Mouse (Mus musculus) MEL (cell line): ENCODE measurements at regions not wholly inside any gene's neighbourhood (a gene's known extent, or its start where the extent isn't known, plus 50 kb on each side); places are given as distances from the start of the nearest gene placed in this dataset.

ENCODE experiments used
- DNase-seq: peaks from one replicate; pipeline ENCODE4 v3.0.0; 2011; ENCODE audit warnings: low read depth, low spot score
- H3K27ac ChIP-seq: 2 replicates; pipeline ENCODE4 v1.5.1; 2012; ENCODE audit warnings: low read depth, mild to moderate bottlenecking, control low read depth, low read length, moderate library complexity; ENCODE audit not compliant: control insufficient read depth
- H3K27me3 ChIP-seq, 2 experiments: fragments of 150-350 bp in 1 of 2; sonication (generic) in 1 of 2; 2 replicates each; pipeline ENCODE4 v1.6.1; 2012; ENCODE audit warnings: low read length in 2 of 2, mild to moderate bottlenecking in 2 of 2, improper control_type of control experiment in 1 of 2, moderate library complexity in 1 of 2; ENCODE audit not compliant: insufficient read depth in 2 of 2, control insufficient read depth in 1 of 2
- H3K36me3 ChIP-seq, 2 experiments: 2 replicates each; pipeline ENCODE4 v1.6.1; 2012 to 2014; ENCODE audit warnings: low read length in 2 of 2, improper control_type of control experiment in 1 of 2, inconsistent platforms in 1 of 2, mild to moderate bottlenecking in 1 of 2; ENCODE audit not compliant: insufficient read depth in 2 of 2, control insufficient read depth in 1 of 2
- H3K4me1 ChIP-seq, 2 experiments: fragments of 150-350 bp in 1 of 2; sonication (generic) in 1 of 2; 2 replicates each; pipeline ENCODE4 v1.6.1; 2012; ENCODE audit warnings: low read length in 2 of 2, improper control_type of control experiment in 1 of 2, mild to moderate bottlenecking in 1 of 2; ENCODE audit not compliant: insufficient read depth in 2 of 2, control insufficient read depth in 1 of 2
- H3K4me3 ChIP-seq, 2 experiments: fragments of 150-350 bp in 1 of 2; sonication (generic) in 1 of 2; 2 replicates each; pipeline ENCODE4 v1.5.1; 2012; ENCODE audit warnings: low read depth in 2 of 2, low read length in 2 of 2, mild to moderate bottlenecking in 2 of 2, moderate library complexity in 2 of 2, control low read depth in 1 of 2, improper control_type of control experiment in 1 of 2; ENCODE audit not compliant: control insufficient read depth in 1 of 2, insufficient read depth in 1 of 2
- H3K79me2 ChIP-seq: 2 replicates; pipeline ENCODE4 v1.6.1; 2012; ENCODE audit warnings: mild to moderate bottlenecking, low read length, moderate library complexity; ENCODE audit not compliant: control insufficient read depth, poor library complexity, insufficient read depth
- H3K9ac ChIP-seq: 2 replicates; pipeline ENCODE4 v1.6.1; 2012; ENCODE audit warnings: low read depth, mild to moderate bottlenecking, control low read depth, low read length, moderate library complexity; ENCODE audit not compliant: control insufficient read depth, poor library complexity, severe bottlenecking
- H3K9me3 ChIP-seq: fragments of 150-350 bp; sonication (generic); replicated peaks from 2 replicates; pipeline ENCODE4 v1.6.1; 2012; ENCODE audit warnings: mild to moderate bottlenecking, low read length, improper control_type of control experiment, moderate library complexity; ENCODE audit not compliant: insufficient read depth
- BHLHE40 ChIP-seq: IDR thresholded peaks from 2 replicates; pipeline ENCODE4 v1.6.1; 2012; ENCODE audit warnings: low read depth, mild to moderate bottlenecking, inconsistent platforms, low read length, improper control_type of control experiment, borderline replicate concordance
- CHD1 ChIP-seq: IDR thresholded peaks from 2 replicates; pipeline ENCODE4 v1.6.1; 2012; ENCODE audit warnings: low read depth, mild to moderate bottlenecking, inconsistent platforms, low read length, improper control_type of control experiment
- CHD2 ChIP-seq: IDR thresholded peaks from 2 replicates; pipeline ENCODE4 v1.6.1; 2011; ENCODE audit warnings: low read length, improper control_type of control experiment
- CTCF ChIP-seq, 3 experiments: IDR thresholded peaks in 2 of 3; conservative IDR thresholded peaks in 1 of 3; 2 replicates each; pipeline ENCODE4 v1.5.1; 2011 to 2012; ENCODE audit warnings: low read length in 3 of 3, low read depth in 2 of 3, mild to moderate bottlenecking in 2 of 3, improper control_type of control experiment in 1 of 3, inconsistent platforms in 1 of 3, mixed read lengths in 1 of 3, moderate library complexity in 1 of 3; ENCODE audit not compliant: control insufficient read depth in 1 of 3, insufficient read depth in 1 of 3, poor library complexity in 1 of 3, severe bottlenecking in 1 of 3
- ETS1 ChIP-seq: IDR thresholded peaks from 2 replicates; pipeline ENCODE4 v1.6.1; 2012; ENCODE audit warnings: low read depth, mild to moderate bottlenecking, inconsistent platforms, low read length, improper control_type of control experiment, moderate library complexity
- HCFC1 ChIP-seq: IDR thresholded peaks from 2 replicates; pipeline ENCODE4 v1.6.1; 2012; ENCODE audit warnings: low read depth, mild to moderate bottlenecking, inconsistent platforms, low read length, improper control_type of control experiment, moderate library complexity
- JUND ChIP-seq: IDR thresholded peaks from 2 replicates; pipeline ENCODE4 v1.6.1; 2011; ENCODE audit warnings: low read depth, mild to moderate bottlenecking, improper control_type of control experiment, low read length
- KAT2A ChIP-seq: conservative IDR thresholded peaks from 2 replicates; pipeline ENCODE4 v1.6.1; 2012; ENCODE audit warnings: low read depth, low read length, improper control_type of control experiment, inconsistent platforms
- MYB ChIP-seq: IDR thresholded peaks from 2 replicates; pipeline ENCODE4 v1.6.1; 2011; ENCODE audit warnings: mild to moderate bottlenecking, low read depth, low read length, improper control_type of control experiment
- POLR2AphosphoS5 ChIP-seq: IDR thresholded peaks from 2 replicates; pipeline ENCODE4 v1.6.1; 2012; ENCODE audit warnings: low read depth, borderline replicate concordance, mild to moderate bottlenecking, inconsistent platforms, low read length, moderate library complexity, mixed read lengths
- RAD21 ChIP-seq: IDR thresholded peaks from 2 replicates; pipeline ENCODE4 v1.6.1; 2011; ENCODE audit warnings: mild to moderate bottlenecking, low read depth, low read length, improper control_type of control experiment
- USF1 ChIP-seq: IDR thresholded peaks from 2 replicates; pipeline ENCODE4 v1.6.1; 2014; ENCODE audit warnings: low read depth, mild to moderate bottlenecking, inconsistent platforms, low read length, improper control_type of control experiment, moderate library complexity
- ZC3H11A ChIP-seq: IDR thresholded peaks from 2 replicates; pipeline ENCODE4 v1.6.1; 2012; ENCODE audit warnings: low read depth, mild to moderate bottlenecking, inconsistent platforms, low read length, improper control_type of control experiment

DNA sequence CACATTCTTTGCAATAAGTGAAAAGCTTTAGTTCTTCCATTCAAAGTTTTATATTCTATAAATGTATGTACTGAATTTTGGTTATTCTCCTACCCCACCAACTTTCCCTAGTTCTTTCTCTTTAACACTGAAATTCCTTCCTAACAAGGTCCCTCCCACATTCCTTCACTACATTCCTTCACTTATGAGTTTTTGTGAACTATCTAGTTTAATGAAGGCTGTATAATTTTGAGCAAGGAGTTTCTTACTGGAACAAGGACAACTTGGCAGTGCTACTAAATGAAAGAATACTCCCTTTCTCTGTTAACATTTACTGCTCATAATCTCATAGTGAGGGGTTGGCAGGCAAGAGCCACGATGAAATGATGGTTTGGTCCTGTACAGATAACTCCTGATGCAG is 1905.9 kb upstream of the Cdh20 start:
- H3K9me3 ChIP-seq = no peaks in the 10 kb centered on the region
- DNase-seq = no peak
- no peak overlapping the region for H3K9ac ChIP-seq
- no peak overlapping the region for H3K4me3 ChIP-seq
- H3K79me2 ChIP-seq = no peaks in the 10 kb centered on the region
- H3K27ac ChIP-seq = no peak overlapping the region
- no peaks in the 10 kb centered on the region for H3K36me3 ChIP-seq
- H3K27me3 ChIP-seq = no peaks in the 10 kb centered on the region
- TF ChIP-seq ZC3H11A (no peak), CTCF (IDR thresholded peaks at IDR 0.05 in 2 of 3, conservative IDR thresholded peaks at IDR 0.05 in 1 of 3; ENCODE audit: control insufficient read depth in 1 of 3, insufficient read depth in 1 of 3, low read depth in 2 of 3, low read length in 3 of 3, poor library complexity in 1 of 3, severe bottlenecking in 1 of 3) (no peak), BHLHE40 (no peak), MYB (no peak), KAT2A (no peak), HCFC1 (no peak), CHD1 (no peak), CHD2 (no peak), RAD21 (no peak), POLR2AphosphoS5 (no peak)
- no peaks in the 10 kb centered on the region for H3K4me1 ChIP-seq

DNA sequence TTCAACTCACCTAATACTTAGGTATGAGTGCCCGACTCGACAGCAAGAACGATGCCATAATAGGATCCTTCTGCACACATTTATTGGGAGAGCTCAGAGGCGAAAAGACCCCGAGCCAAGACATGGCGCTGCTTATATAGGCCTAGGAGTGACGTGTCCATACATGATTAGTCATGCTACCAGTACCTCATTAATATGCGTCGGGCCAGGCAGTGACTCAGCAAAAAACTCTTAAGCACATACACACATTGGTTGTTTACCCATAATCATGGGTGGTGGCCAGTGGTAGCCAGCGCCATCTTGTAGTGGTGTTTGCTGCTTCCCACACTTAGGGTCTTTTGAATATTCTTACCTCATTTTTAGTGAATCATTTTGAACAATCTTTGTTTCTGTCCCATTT is 1889.2 kb upstream of the Cdh20 start:
- H3K9ac ChIP-seq = no peak overlapping the region
- H3K36me3 ChIP-seq = no peaks in the 10 kb centered on the region
- TF ChIP-seq USF1 = no peak
- TF ChIP-seq POLR2AphosphoS5 = no peak
- TF ChIP-seq JUND = no peak
- H3K27ac ChIP-seq = no peak overlapping the region
- DNase-seq = no peak
- no peaks in the 10 kb centered on the region for H3K9me3 ChIP-seq
- H3K79me2 ChIP-seq = no peaks in the 10 kb centered on the region
- H3K27me3 ChIP-seq = no peaks in the 10 kb centered on the region
- no peak overlapping the region for H3K4me3 ChIP-seq
- no peaks in the 10 kb centered on the region for H3K4me1 ChIP-seq

DNA sequence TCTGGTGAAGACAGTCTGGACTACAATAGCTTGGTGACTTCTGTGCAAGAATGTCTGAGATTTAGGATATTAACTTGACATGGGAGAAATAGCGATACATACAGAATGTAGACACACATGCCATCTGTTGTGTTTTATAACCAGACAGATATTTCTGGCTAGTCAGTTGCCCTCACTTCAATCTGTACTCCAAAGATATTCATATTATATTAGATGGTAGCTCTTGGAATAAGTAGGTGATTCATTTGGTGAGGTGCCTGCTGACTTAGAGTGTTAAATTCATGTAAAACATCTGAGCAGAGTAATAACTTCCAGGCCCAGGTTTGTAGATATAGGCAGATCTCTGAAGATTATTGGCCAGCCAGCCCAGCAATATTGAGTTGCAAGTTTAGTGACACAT is 1869.2 kb upstream of the Cdh20 start:
- no peaks in the 10 kb centered on the region for H3K4me1 ChIP-seq
- no peak for TF ChIP-seq ETS1
- DNase-seq = no peak
- no peak overlapping the region for H3K9ac ChIP-seq
- no peaks in the 10 kb centered on the region for H3K9me3 ChIP-seq
- no peaks in the 10 kb centered on the region for H3K36me3 ChIP-seq
- no peaks in the 10 kb centered on the region for H3K27me3 ChIP-seq
- no peaks in the 10 kb centered on the region for H3K79me2 ChIP-seq
- no peak overlapping the region for H3K4me3 ChIP-seq
- H3K27ac ChIP-seq = no peak overlapping the region
